Mouse (Mus musculus): Measurements from ENCODE around the gene Rps4x.

DNA sequence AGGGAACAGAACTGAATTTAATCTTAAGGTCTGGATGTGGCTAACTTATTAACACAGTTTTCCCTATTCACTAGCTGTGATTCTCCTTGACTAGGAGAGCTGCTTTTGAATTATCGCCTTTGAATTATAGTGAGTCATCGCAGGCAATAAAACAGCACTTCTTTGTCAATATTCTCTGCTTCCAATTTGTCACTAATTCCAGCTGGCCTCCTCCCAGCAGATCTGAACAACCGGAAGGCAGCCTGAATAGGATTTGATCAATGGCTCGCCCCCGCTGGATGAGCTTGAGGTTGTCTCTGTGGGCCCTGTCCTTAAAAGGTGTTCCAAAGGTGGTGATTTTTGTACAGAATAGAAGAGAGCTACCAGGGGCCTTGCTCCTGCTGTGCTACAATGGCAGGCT, 22.7 kb downstream of the Rps4x start:
- TF ChIP-seq CTCF (IDR thresholded peaks at IDR 0.05; ENCODE audit: control insufficient read depth, insufficient read depth, insufficient read length) (no peak), MAX (IDR thresholded peaks at IDR 0.05) (no peak), MYOD1 (IDR thresholded peaks at IDR 0.05; ENCODE audit: control insufficient read depth, insufficient read length, low read depth) (no peak), USF1 (IDR thresholded peaks at IDR 0.05; ENCODE audit: low read depth) (no peak)

Data from C2C12 (cell line).